Mouse (Mus musculus) macrophage (primary cell): ENCODE data around the gene Zfp637. TPM values are rescaled to one million over a fixed set of nuclear protein-coding genes. Genes with fewer than 3 reads are reported as not detected.
"Not testable (repeated sequence)": the region's sequence is repeated elsewhere in the genome, so short reads cannot be mapped to it uniquely, and the experiment has no call there.

Experiments
- H3K27ac ChIP-seq: fragments of 350-480 bp; formaldehyde crosslinking; 2 replicates; pipeline ENCODE4 v1.9.0; 2021
- H3K36me3 ChIP-seq: fragments of 350-480 bp; formaldehyde crosslinking; 2 replicates; pipeline ENCODE4 v1.9.0; 2021; ENCODE audit errors: inconsistent target
- H3K4me3 ChIP-seq: fragments of 350-480 bp; formaldehyde crosslinking; 2 replicates; pipeline ENCODE4 v1.9.0; 2021; ENCODE audit errors: inconsistent target
- H3K79me2 ChIP-seq: fragments of 350-480 bp; formaldehyde crosslinking; 2 replicates; pipeline ENCODE4 v1.9.0; 2021; ENCODE audit errors: inconsistent target
- WGBS: methylation state at CpG from one replicate; pipeline ENCODE4 v1.1.7; 2026; ENCODE audit warnings: inconsistent platforms; ENCODE audit not compliant: missing documents; 5-methylcytosine and 5-hydroxymethylcytosine counted together
- polyA plus RNA-seq: library from polyadenylated mRNA; stranded (reverse); fragments of 250-400 nt; gene quantifications from 3 replicates; pipeline ENCODE4 v1.2.4, GENCODE M21; 2018; ENCODE audit warnings: inconsistent platforms

Gene Zfp637
- polyA plus RNA-seq, 1 experiment from 2014 or later: 19.0 TPM

DNA sequence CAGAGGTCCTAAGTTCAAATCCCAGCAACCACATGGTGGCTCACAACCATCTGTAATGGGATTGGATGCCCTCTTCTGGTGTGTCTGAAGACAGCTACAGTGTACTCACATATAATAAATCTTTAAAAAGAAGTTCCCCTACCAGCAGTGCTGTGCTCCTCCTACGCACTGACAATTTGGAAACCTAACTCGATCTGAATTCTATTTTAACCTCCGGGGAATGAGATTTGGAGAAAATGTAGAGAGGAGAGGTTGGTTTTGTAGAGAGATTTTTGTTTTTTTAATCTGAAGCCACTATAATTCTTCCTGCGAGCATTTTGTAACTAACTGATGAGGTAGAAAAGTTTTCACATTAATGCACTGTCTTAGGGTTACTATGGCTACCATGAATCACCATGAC lies 5.7 kb downstream of the Zfp637 start:
- 97% methylated on average over 4 of the region's 4 CpGs for WGBS
- H3K79me2 ChIP-seq, H3K27ac ChIP-seq, H3K4me3 ChIP-seq: not testable (repeated sequence)
- peaks cover 24% of the 10 kb centered on the region for H3K36me3 ChIP-seq

GRCm38 (mm10) chr6:117847772-117848171 lies 6.8 kb downstream of the Zfp637 start:
- peaks cover 24% of the 10 kb centered on the region for H3K36me3 ChIP-seq
- no peak overlapping the region for H3K4me3 ChIP-seq
- 100% methylated on average over 1 of the region's 2 CpGs for WGBS
- H3K27ac ChIP-seq: no peak overlapping the region
- H3K79me2 ChIP-seq: no peaks in the 10 kb centered on the region

DNA sequence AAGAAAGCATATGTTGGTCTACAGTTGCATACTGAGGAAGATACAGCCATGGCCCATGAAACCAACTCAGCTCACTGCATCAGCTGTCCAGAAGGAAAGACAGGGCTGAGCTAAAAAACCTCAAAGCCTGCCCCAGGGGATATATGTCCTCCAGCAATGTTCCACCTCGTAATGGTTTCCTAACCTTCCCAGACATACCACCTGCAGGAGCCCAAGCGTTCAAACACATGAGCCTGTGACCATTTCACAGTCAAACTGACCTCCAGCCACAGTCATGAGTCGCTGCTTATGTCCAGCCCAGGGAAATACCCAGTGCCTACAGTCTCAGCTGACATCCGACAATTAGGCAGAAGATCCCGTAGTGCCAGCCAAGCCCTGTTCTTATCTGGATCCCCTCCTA lies 7.6 kb downstream of the Zfp637 start:
- Histone ChIP-seq H3K4me3 (no peak overlapping the region), H3K36me3 (peaks cover 24% of the 10 kb centered on the region), H3K79me2 (no peaks in the 10 kb centered on the region), H3K27ac (no peak overlapping the region)
- WGBS: 95% methylated on average over 5 of the region's 5 CpGs

GRCm38 (mm10) chr6:117851747-117852146 lies 10.8 kb downstream of the Zfp637 start:
- 39% methylated on average over 2 of the region's 2 CpGs for WGBS
- H3K36me3 ChIP-seq: no peaks in the 10 kb centered on the region
- H3K4me3 ChIP-seq: no peak overlapping the region

DNA sequence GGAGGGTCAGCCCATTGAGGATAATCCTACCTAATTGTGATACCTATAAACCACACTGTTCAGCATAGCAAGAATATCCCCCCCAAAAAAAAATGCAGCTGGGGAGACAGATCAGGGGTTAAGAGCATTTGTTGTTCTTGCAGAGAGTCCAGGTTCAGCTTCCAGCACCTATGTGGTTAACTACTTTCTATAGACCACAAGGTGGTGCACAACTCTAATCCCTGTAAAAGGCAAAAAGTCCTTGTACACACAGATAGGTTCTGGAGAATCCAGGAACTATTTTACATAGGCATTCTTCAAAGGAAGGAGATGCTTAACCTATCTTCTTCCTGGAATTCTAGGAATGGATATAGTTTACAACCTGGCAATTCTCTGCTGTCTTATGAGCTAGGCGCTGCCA lies 17.0 kb downstream of the Zfp637 start:
- no peaks in the 10 kb centered on the region for H3K36me3 ChIP-seq
- WGBS: 93% methylated on average over 1 of the region's 1 CpGs
- H3K27ac ChIP-seq: no peak overlapping the region
- H3K79me2 ChIP-seq: no peaks in the 10 kb centered on the region
- no peak overlapping the region for H3K4me3 ChIP-seq

More at GRCm38 (mm10) chr6:117851747-117852146, 10.8 kb downstream of the Zfp637 start:
- Histone ChIP-seq H3K79me2 (no peaks in the 10 kb centered on the region), H3K27ac (no peak overlapping the region)

GRCm38 (mm10) chr6:117861848-117862247 lies 20.9 kb downstream of the Zfp637 start, which contains the start of gene Zfp239:
Zfp239 (plus strand) TSS chr6:117862100.
- H3K27ac ChIP-seq: no peak within 1 kb of the TSS
- peak within 1 kb of the TSS; percentile 47 for H3K4me3 ChIP-seq
- 88% methylated on average over 6 of the region's 6 CpGs for WGBS
- no peaks in the 10 kb centered on the region for H3K79me2 ChIP-seq
- no peaks in the 10 kb centered on the region for H3K36me3 ChIP-seq

- 69% methylated on average over 8 of the region's 8 CpGs for WGBS
- no peak overlapping the region for H3K27ac ChIP-seq
- H3K36me3 ChIP-seq: no peaks in the 10 kb centered on the region
- peak overlapping the region; percentile 47 for H3K4me3 ChIP-seq
- H3K79me2 ChIP-seq: no peaks in the 10 kb centered on the region
These were observed 21.5 kb downstream of the Zfp637 start for GRCm38 (mm10) chr6:117862465-117862864.

- H3K79me2 ChIP-seq: no peaks in the 10 kb centered on the region
- WGBS: 2% methylated on average over 26 of the region's 26 CpGs
- no peak overlapping the region for H3K27ac ChIP-seq
- H3K36me3 ChIP-seq: no peaks in the 10 kb centered on the region
- H3K4me3 ChIP-seq: peak overlapping the region; percentile 47
These were observed 22.1 kb downstream of the Zfp637 start for GRCm38 (mm10) chr6:117862899-117863620.

- H3K36me3 ChIP-seq: no peaks in the 10 kb centered on the region
- H3K4me3 ChIP-seq: no peak overlapping the region
- no peaks in the 10 kb centered on the region for H3K79me2 ChIP-seq
- H3K27ac ChIP-seq: no peak overlapping the region
- WGBS: 97% methylated on average over 8 of the region's 8 CpGs
These were observed 22.8 kb downstream of the Zfp637 start for GRCm38 (mm10) chr6:117863751-117864150.

DNA sequence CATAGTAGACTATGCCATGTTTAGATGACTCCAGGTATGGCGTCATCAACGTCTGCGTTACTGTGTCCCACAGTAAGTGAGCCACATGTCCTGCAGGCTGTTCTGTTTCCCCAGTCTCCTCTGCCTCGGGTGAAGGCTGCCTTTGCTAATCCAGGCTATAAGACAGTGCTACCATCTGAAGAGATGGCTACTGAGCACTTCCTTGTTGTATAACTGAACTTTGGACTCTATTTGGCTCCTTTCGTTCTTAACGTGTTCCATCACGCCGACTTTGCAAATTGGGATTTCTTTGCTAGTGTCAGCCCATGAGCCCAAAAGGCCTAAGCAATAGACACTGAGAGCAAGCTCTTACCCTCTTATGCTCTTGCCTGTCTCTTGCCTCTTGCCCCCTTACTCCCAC lies 27.2 kb downstream of the Zfp637 start:
- 95% methylated on average over 8 of the region's 8 CpGs for WGBS
- Histone ChIP-seq H3K36me3 (no peaks in the 10 kb centered on the region), H3K4me3 (no peak overlapping the region), H3K27ac (no peak overlapping the region), H3K79me2 (no peaks in the 10 kb centered on the region)

GRCm38 (mm10) chr6:117871034-117871433 lies 30.1 kb downstream of the Zfp637 start:
- H3K4me3 ChIP-seq: no peak overlapping the region
- no peaks in the 10 kb centered on the region for H3K36me3 ChIP-seq
- H3K79me2 ChIP-seq: no peaks in the 10 kb centered on the region
- 91% methylated on average over 14 of the region's 14 CpGs for WGBS
- H3K27ac ChIP-seq: no peak overlapping the region

- H3K4me3 ChIP-seq, H3K27ac ChIP-seq, H3K36me3 ChIP-seq, H3K79me2 ChIP-seq: not testable (repeated sequence)
- WGBS: 97% methylated on average over 4 of the region's 7 CpGs
These were observed 32.5 kb downstream of the Zfp637 start for GRCm38 (mm10) chr6:117873450-117873849.

DNA sequence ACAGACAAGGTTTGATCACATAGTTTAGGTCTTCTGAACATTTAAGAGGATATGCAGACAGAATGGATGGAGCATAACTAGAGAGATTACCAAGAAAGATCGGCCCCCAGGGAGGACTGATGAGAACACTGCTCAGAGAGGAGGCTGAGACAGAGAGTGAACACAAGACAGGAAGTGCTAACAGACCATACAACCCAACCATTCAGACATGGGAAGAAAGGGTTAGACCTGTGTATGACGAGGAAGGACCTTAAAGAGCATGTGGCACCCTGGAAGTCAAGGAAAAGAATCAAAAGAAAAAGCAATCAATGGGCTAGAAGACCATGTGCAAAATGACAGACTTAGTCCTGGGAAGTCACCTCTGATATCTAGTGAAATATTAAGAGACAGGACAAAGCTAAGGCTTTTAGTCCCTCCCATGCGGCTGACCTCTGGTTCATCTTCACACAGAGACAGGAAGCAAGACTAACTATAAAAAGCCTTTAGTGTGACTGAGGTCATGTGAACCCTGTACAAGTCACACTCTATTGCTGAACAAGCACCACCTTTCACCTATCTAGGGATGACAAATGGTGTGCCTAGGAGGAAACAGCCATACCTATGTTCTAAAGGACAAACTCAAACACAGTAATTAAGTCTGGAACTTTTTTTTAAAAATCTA lies 33.8 kb downstream of the Zfp637 start:
- no peaks in the 10 kb centered on the region for H3K79me2 ChIP-seq
- H3K4me3 ChIP-seq: no peak overlapping the region
- peak overlapping the region; percentile 1; the same call in 1 of the 2 replicates for H3K27ac ChIP-seq
- no peaks in the 10 kb centered on the region for H3K36me3 ChIP-seq
- 74% methylated on average over 3 of the region's 3 CpGs for WGBS

DNA sequence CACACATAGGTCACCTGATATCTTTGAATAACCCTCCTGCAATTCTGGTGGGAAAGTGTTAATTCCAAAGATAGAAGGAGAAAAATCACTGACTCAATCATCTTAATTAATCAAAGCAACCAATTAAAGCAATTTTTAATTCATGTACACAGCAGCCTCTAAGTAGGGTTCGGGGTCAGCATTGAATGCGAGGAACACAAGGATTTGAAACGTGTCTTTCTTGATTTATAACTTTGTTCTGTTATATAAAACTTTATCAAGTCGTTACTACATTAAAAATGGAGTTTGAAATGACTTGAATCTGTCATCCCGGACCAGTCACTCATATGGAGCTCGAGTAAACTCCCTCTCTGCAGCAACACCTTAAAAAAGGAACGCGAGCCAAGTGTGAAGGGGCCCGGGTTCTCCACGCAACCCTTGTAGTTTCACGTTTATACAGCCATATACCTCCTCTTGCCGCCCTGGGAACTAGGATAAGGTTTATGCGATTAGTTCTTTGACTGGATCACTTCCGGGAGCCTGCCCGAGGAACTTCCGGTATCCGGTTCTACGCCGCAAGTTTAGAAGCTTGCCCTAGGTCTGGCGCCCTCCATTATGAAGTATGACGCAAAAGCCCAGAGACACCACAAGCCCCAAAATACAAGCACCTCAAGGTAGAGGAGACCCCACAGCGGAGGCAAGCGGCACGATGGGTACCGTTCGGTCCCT lies 37.9 kb downstream of the Zfp637 start:
- Histone ChIP-seq H3K27ac (peak overlapping the region; percentile 78), H3K79me2 (no peaks in the 10 kb centered on the region), H3K4me3 (peak overlapping the region; percentile 55), H3K36me3 (no peaks in the 10 kb centered on the region)
- WGBS: 7% methylated on average over 26 of the region's 26 CpGs
